ENCODE assay signal across 22 mouse cellular contexts in the genomic region with DNA sequence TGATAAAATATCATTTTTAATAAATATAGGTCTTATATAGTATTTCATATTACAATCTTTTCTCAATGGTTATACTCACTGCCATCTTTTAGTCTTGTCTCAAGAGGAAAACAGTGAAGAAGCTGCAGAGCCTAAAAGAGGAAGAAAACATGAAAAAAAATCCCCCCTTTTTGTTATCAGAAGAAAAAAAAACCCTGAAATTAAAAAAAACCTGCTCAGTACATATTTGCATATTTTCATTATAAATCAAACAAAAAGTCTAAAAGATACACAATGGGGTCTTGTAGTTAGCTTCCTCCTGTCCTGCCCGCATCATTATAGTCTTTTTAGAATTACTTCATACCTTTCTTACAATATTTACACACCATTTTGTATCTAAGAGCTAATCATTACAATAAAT. TPM values are rescaled to one million over a fixed set of nuclear protein-coding genes. Genes with fewer than 3 reads are reported as not detected.
DNase-seq lines count a peak whose midpoint lies in the region; TF ChIP-seq lines count a peak whose summit lies in the region.
"Had no signal": no experiment of that assay in that cellular context is flagged by ENCODE, and none has a peak within 500 bp of the region (broad histone marks: within the 10 kb centered on the region; RNA-seq: fewer than 3 reads in every experiment).

No protein-coding gene starts in this region.

- H3K27ac ChIP-seq in CH12.LX (ENCODE audit: insufficient read depth, low read depth), result no peak overlapping the region
- H3K27ac ChIP-seq in MEL (ENCODE audit: control insufficient read depth, low read depth, low read length), result no peak overlapping the region
- H3K27ac ChIP-seq in limb, embryonic 10.5 days, result no peak overlapping the region

- DNase-seq in A20 (ENCODE audit: low read depth, low spot score) (peak; percentile 49), CH12.LX (ENCODE audit: extremely low read depth) (no peak), MEL (ENCODE audit: low read depth, low spot score) (no peak)
- peak; percentile 31 for DNase-seq in splenic B cell, adult 2 months (ENCODE audit: low read depth, low spot score)
- no peak for DNase-seq in limb, embryonic 10.5 days (ENCODE audit: low spot score)
- no peak for DNase-seq in cerebellum, postnatal 14 days
- DNase-seq in right cerebral cortex, postnatal 14 days, result no peak
- no peak for DNase-seq in cerebellum, postnatal 25 days
- DNase-seq: adrenal gland, adult 2 months; adrenal gland, adult 8-10 months; adrenal gland, postnatal 10 days; adrenal gland, postnatal 14 days; adrenal gland, postnatal 25 days; adrenal gland, postnatal 36 days; B cell, adult 2 months; cerebellum, adult 11 months; cerebellum, adult 11-12 months; cerebellum, adult 18-20 months; cerebellum, adult 2 months; cerebellum, adult 8-10 months had no signal

- H3K4me3 ChIP-seq in CH12.LX (replicated peaks in 1 of 3; ENCODE audit: low read depth in 2 of 3, low read length in 2 of 3, poor library complexity in 1 of 3), result no peak overlapping the region
- no peak overlapping the region for H3K4me3 ChIP-seq in MEL (ENCODE audit: control insufficient read depth in 1 of 2, insufficient read depth in 1 of 2, low read depth in 2 of 2, low read length in 2 of 2)
- H3K4me3 ChIP-seq in limb, embryonic 10.5 days, result no peak overlapping the region

- no peaks in the 10 kb centered on the region for H3K79me2 ChIP-seq in CH12.LX (replicated peaks; ENCODE audit: control insufficient read depth, extremely low read depth, insufficient read depth, poor library complexity, severe bottlenecking)
- H3K79me2 ChIP-seq in MEL (ENCODE audit: control insufficient read depth, insufficient read depth, low read length, poor library complexity), result no peaks in the 10 kb centered on the region

- H3K4me1 ChIP-seq in CH12.LX (ENCODE audit: control insufficient read depth in 1 of 2, insufficient read depth in 2 of 2) (peaks cover 0 to 9% of the 10 kb centered on the region in 2 experiments; a peak in 1 of 4 replicates), MEL (ENCODE audit: control insufficient read depth in 1 of 2, insufficient read depth in 2 of 2, low read length in 2 of 2) (no peaks in the 10 kb centered on the region)
- H3K4me1 ChIP-seq in limb, embryonic 10.5 days, result no peaks in the 10 kb centered on the region

- peaks cover 6 to 38% of the 10 kb centered on the region in 2 experiments for H3K36me3 ChIP-seq in CH12.LX (replicated peaks in 1 of 2; ENCODE audit: control insufficient read depth in 1 of 2, insufficient read depth in 1 of 2, low read length in 1 of 2)
- H3K36me3 ChIP-seq in MEL (ENCODE audit: control insufficient read depth in 1 of 2, insufficient read depth in 2 of 2, low read length in 2 of 2), result peaks cover 0 to 18% of the 10 kb centered on the region in 2 experiments; a peak in 2 of 4 replicates
- H3K36me3 ChIP-seq in splenic B cell, adult 2 months (ENCODE audit: control insufficient read depth, insufficient read depth, low read length, poor library complexity, severe bottlenecking), result 0 out of 2 replicates have a peak, but pooled peaks cover 2% of the 10 kb centered on the region
- peaks cover 54% of the 10 kb centered on the region for H3K36me3 ChIP-seq in limb, embryonic 10.5 days

- TF ChIP-seq POLR2A in CH12.LX (IDR thresholded peaks at IDR 0.05; ENCODE audit: low read depth, low read length) (no peak), MEL (IDR thresholded peaks at IDR 0.05; ENCODE audit: control insufficient read depth in 1 of 2, insufficient read depth in 1 of 2, low read depth in 1 of 2, low read length in 2 of 2, poor library complexity in 1 of 2) (no peak)

- H3K27me3 ChIP-seq in CH12.LX (replicated peaks), result no peaks in the 10 kb centered on the region
- H3K27me3 ChIP-seq in MEL (ENCODE audit: control insufficient read depth in 1 of 2, insufficient read depth in 2 of 2, low read length in 2 of 2), result no peaks in the 10 kb centered on the region
- H3K27me3 ChIP-seq in splenic B cell, adult 2 months (ENCODE audit: control insufficient read depth, insufficient read depth, low read length, poor library complexity, severe bottlenecking), result no peaks in the 10 kb centered on the region
- no peaks in the 10 kb centered on the region for H3K27me3 ChIP-seq in limb, embryonic 10.5 days (ENCODE audit: low read depth, poor library complexity, severe bottlenecking)
- H3K27me3 ChIP-seq: Patski had no signal

- dilution Hi-C loops in CH12.LX (cut with MboI; ENCODE audit: extremely low pct_ligation_motif_present, extremely low pct_unique_long_range_greater_than_20kb, low sequenced_read_pairs), result no loop called here

- no peak for TF ChIP-seq RAD21 in CH12.LX (IDR thresholded peaks at IDR 0.05; ENCODE audit: low read depth, low read length)
- no peak for TF ChIP-seq RAD21 in MEL (IDR thresholded peaks at IDR 0.05; ENCODE audit: low read depth, low read length)

- 94% methylated on average over 1 of the region's 1 CpGs for WGBS in limb, embryonic 10.5 days

- H3K4me2 ChIP-seq in CH12.LX (ENCODE audit: insufficient read depth, low read depth, poor library complexity, severe bottlenecking), result no peak overlapping the region

- TF ChIP-seq CTCF in CH12.LX (conservative IDR thresholded peaks at IDR 0.05 in 1 of 2, IDR thresholded peaks at IDR 0.05 in 1 of 2; ENCODE audit: low read depth in 2 of 2, low read length in 2 of 2), result no peak
- no peak for TF ChIP-seq CTCF in MEL (IDR thresholded peaks at IDR 0.05 in 2 of 3, conservative IDR thresholded peaks at IDR 0.05 in 1 of 3; ENCODE audit: control insufficient read depth in 1 of 3, insufficient read depth in 1 of 3, low read depth in 2 of 3, low read length in 3 of 3, poor library complexity in 1 of 3, severe bottlenecking in 1 of 3)

- TF ChIP-seq EP300 in CH12.LX (IDR thresholded peaks at IDR 0.05; ENCODE audit: low read length) (no peak), MEL (IDR thresholded peaks at IDR 0.05; ENCODE audit: low read depth in 1 of 2, low read length in 2 of 2) (no peak)

- in situ Hi-C loops in CH12.LX (cut with MboI; ENCODE audit: low pct_ligation_motif_present, low pct_unique_long_range_greater_than_20kb, low sequenced_read_pairs), result no loop called here

- H3K9ac ChIP-seq in CH12.LX (ENCODE audit: insufficient read depth, low read depth), result no peak overlapping the region
- H3K9ac ChIP-seq in MEL (ENCODE audit: control insufficient read depth, low read depth, low read length, poor library complexity, severe bottlenecking), result no peak overlapping the region

- H3K9me3 ChIP-seq in CH12.LX (replicated peaks; ENCODE audit: low read length), result no peaks in the 10 kb centered on the region
- no peaks in the 10 kb centered on the region for H3K9me3 ChIP-seq in MEL (replicated peaks; ENCODE audit: insufficient read depth, low read length)
- H3K9me3 ChIP-seq in limb, embryonic 10.5 days (replicated peaks), result no peaks in the 10 kb centered on the region
- H3K9me3 ChIP-seq: G1E had no signal

TF ChIP-seq in CH12.LX, 34 proteins besides CTCF, POLR2A, EP300 and RAD21:
- TF ChIP-seq ZNF384 (IDR thresholded peaks at IDR 0.05; ENCODE audit: low read depth, low read length) (peak; percentile 57), NELFE (IDR thresholded peaks at IDR 0.05; ENCODE audit: low read depth, low read length) (no peak), SIN3A (IDR thresholded peaks at IDR 0.05; ENCODE audit: low read length) (no peak), CHD1 (IDR thresholded peaks at IDR 0.05; ENCODE audit: low read depth, low read length) (no peak), E2F4 (IDR thresholded peaks at IDR 0.05; ENCODE audit: insufficient replicate concordance, low read depth, low read length) (no peak)
TF ChIP-seq in CH12.LX: peak in this region for 1.

TF ChIP-seq in MEL, 35 proteins besides CTCF, POLR2A, EP300 and RAD21:
- TF ChIP-seq ZNF384 (IDR thresholded peaks at IDR 0.05; ENCODE audit: low read depth, low read length) (peak; percentile 91), MAX (IDR thresholded peaks at IDR 0.05; ENCODE audit: low read length) (no peak)

RNA-seq across cellular contexts. Expression of a gene that starts 43.9 kb away (rescaled TPM):
- total RNA-seq in CH12.LX (2012; rRNA removed) (15.2 and 18.9 TPM in 2 replicates), CH12.LX (2014; rRNA removed) (27.3 and 32.0 TPM in 2 replicates), MEL (2012; rRNA removed) (11.8 and 12.8 TPM in 2 replicates)
- polyA plus RNA-seq in CH12.LX (2012; ENCODE audit: insufficient read length, low read depth) (15.6 and 15.9 TPM in 2 replicates), MEL (2012; ENCODE audit: insufficient read depth in 1 of 2, insufficient read length in 2 of 2, low read depth in 1 of 2, low replicate concordance in 2 of 2, missing spikeins in 1 of 2) (10 to 100 TPM in 1 of 2 experiments, 1 to 10 TPM in 1; 9.8 to 59.4 TPM)
- polyA plus RNA-seq in limb, embryonic 10.5 days (2016; fragmentation: Nextera tagmentation; extraction: Ambion mirVana), result 14.6 and 17.5 TPM in 2 replicates

RNA-seq across cellular contexts. Expression of a gene that starts 57.2 kb away (rescaled TPM):
- 9.8 and 12.6 TPM in 2 replicates for total RNA-seq in CH12.LX (2012; rRNA removed)
- 18.1 and 18.8 TPM in 2 replicates for total RNA-seq in CH12.LX (2014; rRNA removed)
- 14.2 and 14.4 TPM in 2 replicates for polyA plus RNA-seq in CH12.LX (2012; ENCODE audit: insufficient read length, low read depth)
- total RNA-seq in MEL (2012; rRNA removed), result not detected in 2 replicates
- polyA plus RNA-seq in MEL (2012; ENCODE audit: insufficient read depth in 1 of 2, insufficient read length in 2 of 2, low read depth in 1 of 2, low replicate concordance in 2 of 2, missing spikeins in 1 of 2), result under 1 TPM in 1 of 2 experiments, not detected in 1; 0.03 TPM
- 0.08 TPM in 1 of 2 replicates, not detected in the other for polyA plus RNA-seq in limb, embryonic 10.5 days (2016; fragmentation: Nextera tagmentation; extraction: Ambion mirVana)
- polyA plus RNA-seq: adrenal gland, adult 2 months; cerebellum, adult 2 months; Patski had no signal

Comparison
In these comparisons a context has a peak if more than half of its experiments do, and no peak if none do; other contexts are left out.
1. DNase-seq: peak in A20 (single experiment) and splenic B cell, adult 2 months (single experiment); none in CH12.LX (single experiment), MEL (single experiment), limb, embryonic 10.5 days (single experiment), cerebellum, postnatal 14 days (0 of 2), right cerebral cortex, postnatal 14 days (single experiment) and cerebellum, postnatal 25 days (0 of 2).